Mouse (Mus musculus) cerebellum, adult 8-10 months (tissue): ENCODE measurements around the gene Gm11032.
"Not testable (repeated sequence)": the region's sequence is repeated elsewhere in the genome, so short reads cannot be mapped to it uniquely, and the experiment has no call there.

Experiments used
- DNase-seq: peaks from one replicate; pipeline ENCODE4 v3.0.0; 2022

The Gm11032 gene

DNA sequence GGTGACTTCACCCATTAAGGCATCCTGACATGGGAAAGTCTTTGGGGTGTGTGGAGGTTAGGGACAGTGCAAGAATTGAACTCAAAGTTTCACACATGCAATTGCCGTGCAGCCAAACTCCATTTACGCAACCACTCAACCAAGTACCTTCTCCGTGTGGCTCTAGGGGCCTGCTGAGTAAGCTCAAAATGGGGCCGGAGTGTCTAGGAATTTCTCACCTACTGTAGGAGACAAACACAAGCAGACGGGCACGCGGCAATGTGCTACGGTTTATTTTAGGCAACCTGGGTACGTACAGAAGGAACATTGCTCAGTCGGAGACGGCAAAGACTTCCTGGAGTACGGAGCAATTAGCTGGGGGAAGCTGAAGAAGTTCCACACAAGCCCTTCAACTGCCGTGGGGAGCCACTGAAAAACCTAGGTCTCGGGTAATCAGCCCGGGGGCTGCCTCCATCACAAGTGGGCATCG, at the start of gene Gm11032:
Gene Gm11032 (plus strand): TSS at position 51 of the 469 bp plus-strand sequence.
- DNase-seq: no peak

DNA sequence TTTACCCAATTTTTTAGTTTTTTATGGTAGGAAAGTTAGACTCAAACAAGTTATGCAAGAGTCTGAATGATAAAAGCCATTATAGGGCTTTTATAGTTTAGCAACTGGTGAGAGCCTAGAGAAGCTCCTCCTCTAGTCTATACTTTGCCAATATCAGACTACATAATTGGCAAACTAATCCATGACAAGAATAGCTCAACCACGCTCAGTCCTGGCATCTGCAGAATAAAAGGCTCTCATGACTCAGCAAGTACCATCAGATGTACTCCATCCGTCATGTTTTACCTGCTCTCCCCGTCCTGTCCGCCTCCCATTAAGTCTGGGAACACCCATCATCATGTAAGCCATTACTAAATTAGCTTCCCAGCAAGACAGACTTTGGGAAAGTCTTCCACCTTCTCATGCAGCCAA, 48.4 kb upstream of the Gm11032 start:
- DNase-seq: no peak

DNA sequence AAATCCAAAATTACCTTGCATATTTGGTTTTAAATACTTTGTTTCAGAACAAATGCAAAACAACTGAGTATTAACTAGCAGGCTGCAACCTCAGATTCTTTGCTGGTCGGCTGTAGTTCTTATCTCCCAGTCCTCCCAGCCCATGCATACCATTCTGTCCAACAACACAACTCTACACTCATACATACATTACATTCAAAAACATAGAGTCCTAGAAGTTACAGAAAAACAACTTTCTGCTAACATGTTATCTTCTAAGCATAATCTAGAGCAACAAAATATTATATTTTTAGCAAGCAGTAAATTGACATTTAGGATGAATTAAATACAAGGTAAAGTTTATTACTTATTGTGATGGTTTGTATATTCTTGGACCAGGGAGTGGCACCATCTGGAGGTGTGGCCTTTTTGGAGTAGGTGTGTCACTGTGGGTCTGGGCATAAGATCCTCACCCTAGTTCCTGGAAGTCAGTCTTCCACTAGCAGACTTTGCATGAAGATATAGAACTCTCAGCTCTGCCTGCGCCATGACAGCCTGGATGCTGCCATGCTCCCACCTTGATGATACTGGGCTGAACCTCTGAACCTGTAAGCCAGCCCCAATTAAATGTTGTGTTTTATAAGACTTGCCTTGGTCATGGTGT, 43.7 kb upstream of the Gm11032 start:
- not testable (repeated sequence) for DNase-seq

DNA sequence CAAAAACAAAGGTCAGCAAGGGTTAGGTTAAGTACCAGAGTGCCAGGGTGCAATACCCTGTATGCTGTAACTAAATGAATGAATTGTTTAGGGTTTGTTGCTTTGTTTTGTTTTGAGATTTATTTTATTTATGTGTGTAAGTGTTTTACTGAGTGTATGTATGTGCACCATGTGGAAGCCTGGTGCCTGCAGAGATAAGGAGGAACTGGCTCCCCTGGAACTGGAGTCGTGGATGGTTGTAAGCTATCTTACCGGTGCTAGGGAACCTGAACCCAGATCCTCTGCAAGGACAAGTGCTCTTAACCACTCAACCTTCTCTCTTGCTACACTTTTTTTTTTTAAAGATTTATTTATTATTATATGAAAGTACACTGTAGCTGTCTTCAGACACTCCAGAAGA, 42.8 kb upstream of the Gm11032 start:
- no peak for DNase-seq

DNA sequence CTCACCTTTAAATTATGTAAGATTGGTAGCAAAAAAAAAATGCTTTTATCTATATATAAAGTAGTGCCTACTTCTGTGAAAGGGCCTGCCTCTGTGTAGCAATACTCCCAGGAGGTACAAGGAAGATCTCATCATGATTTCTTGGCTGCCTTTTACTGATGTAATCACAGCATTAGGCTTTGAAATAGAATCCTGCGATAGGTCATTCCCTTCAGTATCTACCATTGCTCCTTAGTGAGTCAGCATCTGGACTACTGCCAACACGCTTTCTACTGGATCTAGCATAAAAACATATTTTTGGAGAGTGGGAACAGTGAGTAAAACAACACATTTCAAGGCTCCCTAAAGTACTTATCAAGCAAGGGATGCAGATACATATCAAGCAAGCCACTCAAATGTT, 41.2 kb upstream of the Gm11032 start:
- DNase-seq: peak; percentile 41

DNA sequence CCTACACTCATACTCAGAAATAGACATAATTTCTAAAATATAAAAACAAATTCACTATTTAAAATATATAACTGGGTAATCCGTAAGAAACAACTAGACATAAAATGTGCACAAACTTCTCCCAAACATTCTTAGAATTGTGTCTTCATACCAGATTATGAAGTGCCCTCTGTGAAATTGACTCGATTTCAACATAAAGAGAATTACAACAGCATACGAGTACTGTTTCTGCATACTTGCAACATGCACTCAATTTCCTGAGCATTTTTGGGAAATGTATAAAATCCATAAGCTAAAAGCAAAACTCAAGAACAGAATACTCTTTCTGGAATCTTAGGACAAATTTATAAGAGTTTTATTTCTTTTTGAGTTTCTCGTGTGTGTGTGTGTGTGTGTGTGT, 28.1 kb upstream of the Gm11032 start:
- DNase-seq: no peak

DNA sequence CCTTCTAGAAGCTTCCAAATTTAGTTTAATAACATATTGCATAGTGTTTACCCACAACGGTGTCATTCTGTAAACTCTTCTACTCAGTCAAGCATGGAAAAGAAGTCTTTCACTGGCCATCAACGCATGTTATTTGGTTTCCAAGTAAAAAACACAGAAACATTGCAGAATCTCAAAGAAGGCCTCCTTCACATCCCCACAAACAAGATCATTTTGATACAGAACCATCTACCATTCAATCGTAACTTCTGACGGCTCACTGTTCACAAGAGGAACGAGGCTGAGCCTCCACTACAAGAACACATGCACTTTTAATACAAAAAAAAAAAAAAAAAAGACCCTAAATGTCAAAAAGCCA, 26.4 kb upstream of the Gm11032 start:
- no peak for DNase-seq

DNA sequence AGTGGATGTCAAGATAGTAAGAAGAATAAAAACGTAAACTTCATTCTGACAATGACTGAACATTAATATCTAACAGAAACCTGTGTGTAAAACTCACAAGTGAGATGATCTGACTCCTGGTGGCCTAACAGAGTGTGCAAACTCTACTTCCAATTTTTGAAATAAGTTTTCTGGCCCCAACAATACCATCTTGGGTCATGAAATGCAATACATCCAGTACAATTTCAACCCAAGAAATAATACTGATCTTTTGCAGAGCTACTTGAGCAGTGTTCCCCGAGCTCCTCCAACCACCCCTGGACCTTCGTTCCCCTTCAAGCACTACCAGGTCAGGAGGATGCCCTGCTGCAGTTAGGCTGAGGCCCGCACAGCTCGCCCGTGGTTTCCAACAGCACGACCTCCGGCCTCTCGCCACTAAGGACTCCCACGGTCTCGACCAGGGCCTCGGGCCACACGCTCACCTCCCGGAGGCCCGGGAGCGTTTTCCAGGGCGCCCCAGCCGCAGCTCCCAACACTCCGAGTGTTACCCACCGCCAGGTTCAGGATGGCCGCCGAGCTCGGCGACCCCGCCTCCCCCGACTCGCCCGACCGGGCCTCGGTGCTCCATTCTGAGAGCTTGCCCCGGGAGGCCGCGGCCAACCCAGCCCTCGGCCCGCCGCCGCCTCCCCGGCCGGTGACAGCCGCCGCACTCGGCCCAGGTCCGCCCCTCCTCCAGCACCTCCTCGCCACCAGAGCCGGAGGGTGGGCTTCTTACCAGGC, 25.8 kb upstream of the Gm11032 start:
- peak; percentile 51 for DNase-seq

DNA sequence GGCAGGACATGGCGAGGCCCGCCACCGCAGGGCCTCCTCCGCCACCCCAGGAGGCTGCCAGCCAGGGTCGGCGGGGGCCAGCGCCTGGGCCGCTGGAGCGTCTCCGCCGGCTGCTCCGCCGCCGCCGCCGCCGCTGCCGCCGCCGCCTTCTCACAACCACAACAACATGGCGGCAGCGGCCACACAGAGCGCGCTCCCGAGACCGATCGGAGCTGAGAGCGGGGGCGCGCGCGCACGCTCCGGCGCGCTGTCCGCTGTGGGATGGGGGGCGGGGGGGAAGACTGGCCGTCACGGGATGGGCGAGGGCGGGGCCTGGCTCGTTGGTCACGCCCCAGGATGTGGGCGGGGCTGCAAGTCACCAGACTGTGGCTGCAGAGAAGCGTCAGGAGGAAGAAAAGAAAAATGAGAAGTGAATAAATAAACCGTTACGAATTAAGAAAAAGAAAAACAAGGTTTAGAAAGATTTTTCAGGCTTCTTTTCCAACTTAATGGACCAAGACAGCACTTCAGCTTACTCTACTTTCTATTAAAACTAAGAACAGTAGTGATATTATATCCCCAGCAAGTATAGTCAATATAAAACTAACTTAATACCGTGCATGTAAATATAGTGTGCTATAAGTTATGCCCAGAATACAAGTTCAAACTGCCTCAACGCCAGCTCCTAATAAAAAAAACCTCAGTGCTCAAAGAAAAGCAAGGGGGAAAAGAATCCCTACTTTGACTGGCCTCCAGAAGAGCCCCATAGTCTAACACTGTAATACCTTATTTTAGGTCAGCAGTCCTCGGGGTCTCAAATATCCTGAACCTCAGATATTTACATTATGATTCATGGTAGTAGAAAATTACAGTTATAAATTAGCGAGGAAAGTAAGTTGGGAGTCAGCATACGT, 25.0 kb upstream of the Gm11032 start, which contains the start of gene Mtmr3:
Gene Mtmr3 (minus strand): TSS at position 256 of the 893 bp plus-strand sequence.
- peak; percentile 91 for DNase-seq

DNA sequence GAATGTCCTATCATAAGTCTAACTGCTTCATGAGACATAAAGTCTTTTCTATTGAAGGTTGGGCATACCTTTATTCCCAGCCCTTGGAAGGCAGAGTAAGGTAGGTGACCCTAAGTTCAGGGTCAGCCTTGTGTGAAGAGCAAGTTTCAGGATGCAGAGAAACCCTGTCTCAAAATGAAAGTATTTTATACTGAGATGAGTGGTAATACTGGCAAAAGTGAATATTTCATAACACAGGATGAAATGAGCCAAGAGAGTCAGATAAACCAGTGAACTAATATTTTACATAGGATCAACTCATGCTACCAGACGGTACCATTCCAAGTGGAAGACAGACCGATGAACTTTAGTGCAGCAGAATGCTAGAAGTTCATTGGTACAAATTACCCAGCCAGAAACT, 21.5 kb upstream of the Gm11032 start:
- DNase-seq: no peak

DNA sequence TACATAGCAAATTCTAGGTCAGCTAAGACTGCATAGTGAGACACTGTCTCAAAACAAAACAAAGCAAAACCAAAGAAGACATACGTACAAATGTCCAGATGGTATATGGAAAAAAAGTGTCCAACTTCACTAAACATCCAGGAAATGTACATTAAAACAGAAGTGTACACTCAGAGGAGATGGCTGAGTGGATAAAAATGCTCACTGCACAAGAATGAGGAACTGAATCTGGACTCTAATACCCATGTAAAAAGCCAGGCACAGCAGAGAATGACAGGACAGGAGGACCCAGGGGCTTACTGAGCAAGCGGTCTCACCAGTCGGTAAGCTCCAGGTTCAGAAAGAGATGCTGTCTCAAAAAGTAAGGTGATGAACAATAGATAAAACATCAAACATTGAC, 20.0 kb upstream of the Gm11032 start:
- DNase-seq: no peak

DNA sequence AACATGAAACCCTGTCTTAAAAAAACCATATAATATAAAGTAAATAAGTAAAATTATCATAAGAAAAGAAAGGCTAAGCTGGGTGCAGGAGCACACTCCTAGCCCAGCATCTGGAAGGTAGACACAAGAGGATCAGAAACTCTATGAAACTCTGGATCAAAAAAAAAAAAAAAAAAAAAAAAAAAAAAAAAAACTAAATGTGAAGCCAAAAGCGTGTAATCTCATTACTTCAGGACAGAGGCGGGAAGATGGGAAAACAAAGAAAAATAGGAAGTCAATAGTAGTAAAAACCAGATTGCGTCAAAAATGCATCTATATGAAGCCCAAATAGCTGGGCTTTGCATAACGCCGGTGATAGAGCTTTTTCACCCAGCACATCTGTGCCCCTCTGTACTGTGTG, 18.0 kb upstream of the Gm11032 start:
- DNase-seq: no peak

DNA sequence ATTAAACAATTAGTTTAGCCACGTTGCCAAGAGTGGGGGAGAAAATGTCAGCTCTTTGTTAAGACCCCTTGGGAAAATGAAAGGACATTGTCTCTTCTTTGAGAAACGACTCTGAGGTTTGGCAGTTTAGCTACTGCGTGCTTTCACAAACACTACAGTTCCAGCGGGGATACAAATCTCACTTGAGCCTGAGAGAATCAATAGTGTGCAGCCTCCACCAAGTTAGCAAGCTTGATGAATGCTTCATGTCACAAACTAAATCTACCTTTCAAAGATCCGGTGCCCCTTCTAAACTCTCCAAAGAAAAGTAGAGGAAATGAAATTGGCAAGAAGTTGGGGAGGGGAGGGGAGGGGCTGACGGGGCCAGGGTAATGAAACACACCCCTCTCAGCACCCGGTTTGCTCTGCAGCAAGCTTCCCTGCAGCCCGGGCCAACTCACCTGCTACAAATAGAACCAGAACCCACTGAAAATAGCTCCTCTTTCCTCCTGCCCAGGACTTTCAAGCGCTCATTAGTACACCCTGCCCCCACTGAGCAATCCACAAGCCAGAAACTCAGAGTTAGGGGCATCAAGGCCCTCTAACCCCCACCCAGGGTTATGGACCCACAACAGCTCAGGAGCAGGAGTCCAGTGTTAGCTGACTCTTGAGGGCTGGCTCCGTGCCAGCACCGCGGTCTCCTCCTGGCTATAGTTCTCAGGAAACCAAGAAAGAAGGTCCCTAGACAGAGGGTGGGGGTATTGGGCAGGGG, 17.0 kb upstream of the Gm11032 start:
- DNase-seq: no peak

DNA sequence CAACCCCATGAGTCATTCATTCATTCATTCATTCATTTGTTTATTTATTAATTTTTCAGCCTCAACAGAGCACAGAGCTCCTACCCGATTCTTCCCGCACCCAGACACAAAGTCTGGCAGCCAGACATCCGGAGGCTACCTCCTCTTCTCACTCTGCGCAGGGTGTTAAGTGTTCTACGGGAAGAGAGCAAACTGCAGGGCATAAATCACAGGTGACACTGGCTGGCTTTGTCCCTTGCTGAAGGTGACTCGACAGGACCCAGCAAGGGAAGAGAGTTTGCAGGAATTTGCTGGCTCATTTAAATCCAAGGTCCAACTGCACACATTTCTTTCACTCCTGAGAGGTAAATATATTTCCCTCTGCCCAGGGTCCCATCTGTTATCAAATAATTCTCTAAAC, 15.4 kb upstream of the Gm11032 start:
- no peak for DNase-seq

DNA sequence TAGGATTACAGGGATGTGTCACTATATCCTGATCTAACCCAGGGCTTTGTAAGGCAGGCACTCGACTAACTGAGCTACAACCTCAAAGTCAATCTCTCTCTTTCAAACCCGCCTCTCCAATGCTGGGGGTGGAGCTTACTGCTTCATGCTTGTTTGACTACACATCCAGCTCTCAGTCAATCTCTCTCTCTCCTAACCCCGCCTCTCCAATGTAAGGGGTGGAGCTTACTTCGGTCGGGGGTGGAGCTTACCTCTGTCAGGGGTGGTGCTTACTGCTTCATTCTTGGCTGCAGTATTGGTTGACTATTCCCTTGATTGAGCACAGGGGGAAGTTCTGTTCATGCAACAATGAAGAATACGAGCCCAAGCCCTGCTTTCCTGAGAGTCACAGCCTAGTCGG, 14.5 kb upstream of the Gm11032 start:
- DNase-seq: no peak

DNA sequence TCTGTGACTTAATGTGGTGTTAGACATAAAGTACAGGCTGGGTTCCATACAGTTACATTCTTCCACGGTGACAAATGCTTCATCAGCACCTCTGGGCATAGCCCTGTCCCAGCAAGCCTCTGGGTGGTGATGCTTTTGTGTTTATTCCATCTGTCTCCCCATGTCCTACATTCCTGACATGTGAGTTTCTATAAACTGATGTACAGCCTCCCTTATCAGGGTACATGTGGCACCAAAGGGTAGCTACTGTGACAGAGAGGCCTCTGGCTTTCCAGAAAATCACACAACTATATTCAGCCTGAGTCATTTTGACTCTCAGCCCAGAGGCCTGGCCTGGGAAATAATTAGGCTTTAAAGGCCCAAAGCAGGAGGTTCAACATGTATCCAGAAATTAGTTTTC, 13.3 kb upstream of the Gm11032 start:
- no peak for DNase-seq

DNA sequence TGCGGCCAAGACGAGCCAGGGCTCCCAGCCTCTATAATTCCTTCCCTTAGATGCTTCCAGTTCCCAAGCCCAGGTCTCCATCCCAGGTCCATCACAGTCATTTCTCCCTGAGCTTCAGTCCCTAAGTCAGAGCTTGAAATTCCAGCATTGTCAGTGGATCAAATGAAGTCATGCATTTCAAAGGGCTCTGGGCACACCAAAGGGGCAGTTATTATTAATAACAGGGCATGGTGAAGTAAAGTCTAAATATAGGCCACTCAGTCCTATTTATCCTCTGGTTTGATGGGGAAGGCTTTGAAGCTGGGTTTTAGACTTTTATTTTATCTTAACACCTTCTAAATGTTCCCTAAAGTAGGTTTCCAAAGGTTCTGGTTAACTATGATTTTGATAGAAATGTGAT, 8.0 kb upstream of the Gm11032 start:
- no peak for DNase-seq

DNA sequence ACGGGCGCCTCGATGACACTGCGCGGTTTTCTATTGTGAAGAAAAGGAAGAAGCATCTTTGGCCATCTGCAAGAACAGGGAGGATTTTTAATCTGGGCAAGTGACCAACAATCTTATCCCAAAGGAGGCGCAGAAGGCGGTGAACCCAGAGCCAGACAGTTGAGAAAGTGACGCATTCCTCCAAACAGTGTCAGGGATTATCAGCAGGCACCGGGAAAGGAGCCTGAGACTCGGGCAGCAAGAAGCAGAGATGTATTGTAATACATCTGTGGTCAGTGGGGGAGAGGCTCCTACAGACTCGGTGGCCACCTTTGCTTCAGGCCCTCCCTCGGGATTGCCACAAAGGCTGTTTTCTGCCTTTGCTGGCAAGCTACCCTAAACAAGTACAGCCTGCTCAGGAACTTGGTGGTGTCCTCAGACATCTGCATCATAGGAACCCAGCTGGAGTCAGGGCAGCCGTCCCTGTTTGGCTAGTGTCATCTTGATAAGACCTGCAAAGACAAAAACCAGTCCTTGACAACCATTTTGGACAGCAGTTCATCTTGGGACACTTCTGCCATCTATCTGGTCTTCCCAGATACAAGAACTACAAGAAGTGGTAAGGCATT, 738 bp downstream of the Gm11032 start:
- DNase-seq: no peak

DNA sequence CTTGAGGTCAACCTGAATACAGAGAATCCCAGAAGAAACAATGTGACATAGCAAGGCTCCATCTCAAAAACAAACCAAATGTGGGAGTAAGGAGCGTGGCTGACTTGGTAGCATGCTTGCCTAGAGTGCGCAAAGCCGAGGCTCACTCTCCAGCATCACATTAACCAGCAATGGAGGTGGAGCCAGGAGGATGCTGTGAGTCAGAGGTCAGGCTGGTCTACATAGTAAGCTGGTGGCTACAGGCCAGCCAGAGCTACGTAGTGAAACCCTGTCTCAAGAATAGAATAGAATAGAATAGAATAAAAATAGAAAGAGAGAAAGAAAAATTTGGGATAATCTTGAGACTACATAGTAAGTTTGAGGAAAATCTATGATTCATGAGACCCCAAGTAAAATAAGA, 2.0 kb downstream of the Gm11032 start:
- DNase-seq: no peak

DNA sequence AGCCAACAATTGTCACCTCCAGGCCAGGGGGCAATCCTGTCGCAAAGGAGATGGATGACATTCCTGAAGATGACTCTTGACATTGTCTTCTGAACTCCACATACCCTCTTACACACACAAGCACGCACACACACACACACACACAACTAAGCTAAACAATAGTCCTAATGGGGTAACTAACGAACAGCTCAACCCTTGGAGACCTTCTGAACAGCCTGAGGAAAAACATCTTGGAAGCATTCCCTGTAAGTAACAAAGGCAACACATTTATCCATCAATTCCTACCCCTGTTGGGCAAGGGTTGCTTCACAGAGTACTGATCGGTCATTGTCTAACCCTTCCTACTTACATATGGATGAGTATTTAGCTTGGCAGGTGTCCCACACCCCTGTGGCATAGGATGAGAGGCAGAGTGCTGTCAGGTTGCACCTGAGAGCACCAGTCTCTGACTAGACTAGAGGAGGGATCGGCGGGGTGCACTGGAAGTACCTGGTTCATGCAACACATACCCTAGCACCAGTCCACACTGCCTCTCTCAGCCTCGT, 2.6 kb downstream of the Gm11032 start:
- no peak for DNase-seq

DNA sequence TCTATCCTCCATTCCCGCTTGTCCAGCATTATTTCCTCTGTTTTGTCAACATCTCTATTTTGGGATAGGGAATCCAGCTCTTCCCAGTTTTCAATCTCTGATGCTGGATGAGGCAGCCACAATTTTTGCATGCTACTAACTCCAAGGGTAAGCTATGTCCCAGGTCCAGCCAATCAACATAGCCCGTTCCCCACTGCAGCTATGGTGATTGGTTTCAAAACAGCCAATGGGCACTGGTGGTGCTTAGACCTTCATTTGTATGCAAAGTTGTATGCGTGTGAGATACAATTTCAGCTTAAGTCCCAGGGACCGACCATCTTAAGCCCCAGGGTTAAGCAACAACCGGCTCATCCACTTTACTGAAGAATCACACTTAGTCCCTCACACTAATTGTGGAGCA, 3.1 kb downstream of the Gm11032 start:
- DNase-seq: no peak

DNA sequence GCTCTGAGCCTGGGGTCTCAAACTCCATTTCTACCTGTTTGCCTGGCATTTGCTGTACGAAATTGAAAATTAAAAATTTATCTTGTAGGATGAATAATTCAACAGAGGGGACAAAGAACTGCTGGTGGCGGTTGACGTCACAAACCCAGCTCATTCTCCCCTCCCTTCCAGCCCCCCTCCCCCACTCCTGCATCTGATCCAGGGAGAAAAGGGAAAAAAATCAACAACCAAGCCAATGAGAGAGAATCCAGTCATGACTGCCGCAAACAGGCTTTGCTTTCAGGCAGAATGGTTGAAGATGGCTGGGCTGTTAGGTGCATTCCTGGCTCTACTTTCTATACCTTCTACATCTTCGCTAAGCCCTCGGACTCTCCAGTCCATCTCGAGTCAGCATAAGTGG, 6.1 kb downstream of the Gm11032 start:
- no peak for DNase-seq
